Mouse (Mus musculus): Measurements from ENCODE around the gene Pak2. TPM values are rescaled to one million over a fixed set of nuclear protein-coding genes. Genes with fewer than 3 reads are reported as not detected.
A peak's percentile ranks its signal among the peaks of the same experiment; 100 is the strongest.
"Not testable (repeated sequence)": the region's sequence is repeated elsewhere in the genome, so short reads cannot be mapped to it uniquely, and the experiment has no call there.

Gene Pak2
- polyA plus RNA-seq, 1 experiment from 2014 or later = 73.3 TPM

GRCm38 (mm10) chr16:32108170-32108569 is 29.0 kb upstream of the Pak2 start:
- Histone ChIP-seq H3K79me2 (ENCODE audit: inconsistent target) (no peaks in the 10 kb centered on the region), H3K27ac (no peak overlapping the region), H3K4me3 (ENCODE audit: inconsistent target) (no peak overlapping the region), H3K36me3 (ENCODE audit: inconsistent target) (no peaks in the 10 kb centered on the region)
- 28% methylated on average over 7 of the region's 7 CpGs for WGBS (ENCODE audit: missing documents)

DNA sequence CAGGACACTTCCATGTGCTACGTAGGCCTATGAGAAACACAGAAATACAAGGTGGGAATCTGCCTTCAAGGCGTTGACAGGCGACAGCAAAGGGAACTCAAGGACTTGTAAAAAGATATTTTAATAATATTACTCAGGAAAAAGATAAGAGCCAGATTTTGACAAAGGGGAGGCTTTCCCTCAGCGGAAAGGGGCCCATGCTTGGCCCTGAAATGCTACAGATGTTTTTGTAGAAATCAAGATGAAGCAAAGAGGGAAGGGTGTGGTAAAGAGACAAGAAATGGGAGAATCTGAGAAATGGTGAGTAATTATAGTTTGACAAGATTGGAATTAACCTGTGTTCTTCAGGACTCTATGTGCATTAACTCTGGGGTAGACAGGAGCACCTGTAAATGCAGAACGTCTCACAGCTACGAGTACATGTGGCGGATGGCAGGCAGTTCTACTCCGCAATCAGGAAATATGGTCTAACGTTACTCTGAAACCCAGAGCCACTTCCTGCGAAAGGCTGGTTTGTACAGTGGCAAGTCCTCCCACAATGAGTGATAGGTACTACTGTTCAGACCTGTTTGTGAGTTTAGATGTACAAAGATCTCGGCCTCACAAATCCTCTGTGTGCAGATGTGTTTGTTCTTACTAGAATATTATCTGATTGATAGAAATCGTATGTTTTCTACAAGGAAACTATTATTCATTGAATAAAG is 28.4 kb upstream of the Pak2 start:
- H3K4me3 ChIP-seq (ENCODE audit: inconsistent target) = no peak overlapping the region
- H3K27ac ChIP-seq = no peak overlapping the region
- no peaks in the 10 kb centered on the region for H3K79me2 ChIP-seq (ENCODE audit: inconsistent target)
- WGBS (ENCODE audit: missing documents) = 44% methylated on average over 12 of the region's 12 CpGs
- H3K36me3 ChIP-seq (ENCODE audit: inconsistent target) = no peaks in the 10 kb centered on the region

GRCm38 (mm10) chr16:32105698-32106097 is 26.6 kb upstream of the Pak2 start:
- no peaks in the 10 kb centered on the region for H3K36me3 ChIP-seq (ENCODE audit: inconsistent target)
- no peak overlapping the region for H3K27ac ChIP-seq

GRCm38 (mm10) chr16:32102295-32102694 is 23.2 kb upstream of the Pak2 start:
- 78% methylated on average over 13 of the region's 13 CpGs for WGBS (ENCODE audit: missing documents)
- no peak overlapping the region for H3K27ac ChIP-seq
- H3K79me2 ChIP-seq (ENCODE audit: inconsistent target) = peaks cover 8% of the 10 kb centered on the region; the same call in 1 of the 2 replicates
- H3K4me3 ChIP-seq (ENCODE audit: inconsistent target) = no peak overlapping the region
- no peaks in the 10 kb centered on the region for H3K36me3 ChIP-seq (ENCODE audit: inconsistent target)

More at GRCm38 (mm10) chr16:32105698-32106097, 26.6 kb upstream of the Pak2 start:
- no peak overlapping the region for H3K4me3 ChIP-seq (ENCODE audit: inconsistent target)
- no peaks in the 10 kb centered on the region for H3K79me2 ChIP-seq (ENCODE audit: inconsistent target)
- WGBS (ENCODE audit: missing documents) = 80% methylated on average over 1 of the region's 1 CpGs

DNA sequence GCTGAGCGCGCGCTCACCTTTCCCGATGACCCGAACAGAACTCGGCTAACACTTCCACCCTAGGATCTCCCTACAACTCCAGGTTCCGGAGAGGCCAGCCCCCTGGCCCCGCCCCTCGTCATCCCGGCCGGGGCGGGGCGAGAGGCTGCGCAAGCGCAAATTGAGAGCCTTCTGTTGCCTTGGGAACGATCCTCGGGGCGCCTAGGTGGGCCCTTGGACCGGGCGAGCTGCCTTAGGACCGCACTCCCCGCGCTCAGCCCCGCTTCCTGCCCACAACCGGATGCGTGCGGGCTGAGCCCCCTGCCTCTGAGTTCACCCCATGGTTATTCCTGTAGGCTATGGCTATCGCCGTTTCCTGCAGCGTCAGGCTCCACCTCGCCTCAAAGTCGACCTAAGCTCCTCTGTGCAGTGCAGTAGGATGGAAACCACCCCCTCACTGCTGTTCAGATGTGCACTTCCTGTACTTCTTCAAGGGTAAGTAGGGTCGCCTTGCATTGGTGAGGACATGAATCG is 20.6 kb upstream of the Pak2 start, which contains the start of the genes Pigx and Cep19:
Gene Pigx, minus strand, starts transcription at position 103 of the 513 bp plus-strand sequence.
Gene Cep19, plus strand, starts transcription at position 163 of the 513 bp plus-strand sequence.
- Histone ChIP-seq H3K27ac (peak within 1 kb of the TSS; percentile 10; the same call in 1 of the 2 replicates), H3K79me2 (ENCODE audit: inconsistent target) (peaks cover 13% of the 10 kb centered on the region; the same call in 1 of the 2 replicates), H3K36me3 (ENCODE audit: inconsistent target) (0 out of 2 replicates have a peak, but pooled peaks cover 4% of the 10 kb centered on the region), H3K4me3 (ENCODE audit: inconsistent target) (peak within 1 kb of the TSS; percentile 60)
- under 1% methylated on average over 30 of the region's 34 CpGs for WGBS (ENCODE audit: missing documents)

GRCm38 (mm10) chr16:32098897-32099637 is 19.9 kb upstream of the Pak2 start:
- H3K27ac ChIP-seq = no peak overlapping the region
- under 1% methylated on average over 38 of the region's 39 CpGs for WGBS (ENCODE audit: missing documents)
- H3K79me2 ChIP-seq (ENCODE audit: inconsistent target) = peaks cover 13% of the 10 kb centered on the region; the same call in 1 of the 2 replicates
- 0 out of 2 replicates have a peak, but pooled peaks cover 4% of the 10 kb centered on the region for H3K36me3 ChIP-seq (ENCODE audit: inconsistent target)
- peak overlapping the region; percentile 60 for H3K4me3 ChIP-seq (ENCODE audit: inconsistent target)

DNA sequence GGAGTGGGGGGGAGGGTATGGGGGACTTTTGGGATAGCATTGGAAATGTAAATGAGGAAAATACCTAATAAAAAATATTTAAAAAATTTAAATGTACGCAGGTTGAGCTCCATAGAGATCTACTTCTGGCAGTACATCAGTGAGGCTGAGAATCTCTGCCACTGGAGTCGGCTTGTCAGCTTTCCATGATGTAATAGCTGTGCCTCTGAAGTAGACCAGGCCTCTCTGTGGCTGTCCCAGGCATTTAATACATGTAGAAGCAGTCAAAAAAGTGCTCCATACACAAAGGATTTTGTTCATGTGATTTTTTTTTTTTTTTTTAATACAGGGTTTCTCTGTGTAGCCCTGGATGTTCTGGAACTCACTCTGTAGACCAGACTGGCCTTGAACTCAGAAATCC is 18.6 kb upstream of the Pak2 start:
- WGBS (ENCODE audit: missing documents) = 89% methylated on average over 2 of the region's 2 CpGs
- H3K36me3 ChIP-seq (ENCODE audit: inconsistent target); H3K4me3 ChIP-seq (ENCODE audit: inconsistent target); H3K27ac ChIP-seq: not testable (repeated sequence)
- peaks cover 13% of the 10 kb centered on the region; the same call in 1 of the 2 replicates for H3K79me2 ChIP-seq (ENCODE audit: inconsistent target)

- peaks cover under 1% of the 10 kb centered on the region; the same call in 1 of the 2 replicates for H3K79me2 ChIP-seq (ENCODE audit: inconsistent target)
- WGBS (ENCODE audit: missing documents) = 98% methylated on average over 7 of the region's 7 CpGs
- no peak overlapping the region for H3K4me3 ChIP-seq (ENCODE audit: inconsistent target)
- no peak overlapping the region for H3K27ac ChIP-seq
- peaks cover 26% of the 10 kb centered on the region; the same call in 1 of the 2 replicates for H3K36me3 ChIP-seq (ENCODE audit: inconsistent target)
These were observed 12.3 kb upstream of the Pak2 start for GRCm38 (mm10) chr16:32091466-32091865.

DNA sequence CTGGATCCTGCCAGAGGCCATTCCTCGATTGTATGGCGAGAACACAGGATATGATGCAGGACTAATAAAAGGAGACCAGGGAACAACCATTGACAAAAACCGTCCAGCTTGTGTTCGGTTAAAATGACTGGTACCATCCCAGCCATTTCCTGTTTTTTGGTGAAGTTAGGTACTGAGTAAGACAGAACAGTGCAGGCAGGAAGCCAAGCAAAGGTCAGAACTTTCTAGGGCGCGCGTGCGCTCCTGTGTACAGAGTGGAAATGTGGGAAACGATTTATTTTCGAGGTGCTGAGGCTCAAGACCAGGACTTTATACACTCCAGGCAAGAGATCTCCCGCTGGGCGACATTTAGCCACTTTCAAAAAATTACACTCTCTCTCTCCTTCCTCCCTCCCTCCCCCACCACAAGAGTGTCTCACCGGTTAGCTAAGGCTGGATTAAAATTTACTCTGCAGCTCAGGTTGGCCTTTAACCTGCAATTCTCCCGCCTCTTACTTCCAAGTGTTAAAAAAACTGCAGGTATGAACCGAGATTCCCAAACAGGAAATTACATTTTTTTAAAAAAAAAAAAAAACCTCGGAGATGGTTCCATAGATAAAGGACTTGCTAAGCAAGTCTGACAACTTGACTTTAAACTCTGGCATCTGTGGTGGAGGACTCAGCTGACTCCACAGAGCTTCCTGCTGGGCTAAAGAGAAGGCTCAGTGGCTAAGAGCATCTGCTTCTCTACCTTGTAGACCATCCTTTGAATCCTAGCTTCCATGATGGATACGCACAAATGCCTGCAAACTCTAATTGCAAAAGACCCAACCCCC is 8.7 kb upstream of the Pak2 start:
- no peaks in the 10 kb centered on the region for H3K79me2 ChIP-seq (ENCODE audit: inconsistent target)
- peaks cover 33% of the 10 kb centered on the region; the same call in 1 of the 2 replicates for H3K36me3 ChIP-seq (ENCODE audit: inconsistent target)
- no peak overlapping the region for H3K4me3 ChIP-seq (ENCODE audit: inconsistent target)
- H3K27ac ChIP-seq = no peak overlapping the region
- 20% methylated on average over 17 of the region's 17 CpGs for WGBS (ENCODE audit: missing documents)

DNA sequence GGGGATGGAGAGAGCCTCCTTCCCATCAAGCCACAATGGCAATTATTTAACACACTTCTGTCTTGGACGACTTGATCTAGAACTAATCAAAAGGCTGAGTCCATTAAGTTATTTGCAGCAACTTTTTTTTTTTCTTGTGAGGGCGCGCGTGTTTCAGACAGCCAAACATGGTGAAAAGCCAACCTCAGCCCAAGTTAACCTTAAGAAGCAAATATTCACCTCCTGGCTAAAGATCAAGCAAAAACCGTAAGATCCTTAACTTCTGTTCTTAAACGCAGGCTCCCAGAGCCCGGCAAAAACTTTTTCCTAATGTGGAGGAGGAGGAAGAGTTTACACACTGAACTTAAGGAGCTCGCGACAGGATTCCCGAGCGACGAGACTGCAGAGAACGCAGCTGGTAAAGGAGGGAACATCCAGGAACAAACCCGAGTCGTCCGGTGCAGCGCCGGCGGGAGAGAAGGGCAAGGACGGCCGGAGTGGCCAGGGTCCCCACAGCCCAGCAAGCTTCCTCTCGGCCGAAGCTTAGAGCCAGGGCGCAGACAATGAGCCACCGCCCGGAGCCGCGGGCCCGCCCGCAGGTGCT is 643 bp downstream of the Pak2 start:
- WGBS (ENCODE audit: missing documents) = under 1% methylated on average over 30 of the region's 30 CpGs
- Histone ChIP-seq H3K4me3 (ENCODE audit: inconsistent target) (peak overlapping the region; percentile 90), H3K79me2 (ENCODE audit: inconsistent target) (peaks cover 52% of the 10 kb centered on the region), H3K27ac (peak overlapping the region; percentile 72), H3K36me3 (ENCODE audit: inconsistent target) (no peaks in the 10 kb centered on the region)

DNA sequence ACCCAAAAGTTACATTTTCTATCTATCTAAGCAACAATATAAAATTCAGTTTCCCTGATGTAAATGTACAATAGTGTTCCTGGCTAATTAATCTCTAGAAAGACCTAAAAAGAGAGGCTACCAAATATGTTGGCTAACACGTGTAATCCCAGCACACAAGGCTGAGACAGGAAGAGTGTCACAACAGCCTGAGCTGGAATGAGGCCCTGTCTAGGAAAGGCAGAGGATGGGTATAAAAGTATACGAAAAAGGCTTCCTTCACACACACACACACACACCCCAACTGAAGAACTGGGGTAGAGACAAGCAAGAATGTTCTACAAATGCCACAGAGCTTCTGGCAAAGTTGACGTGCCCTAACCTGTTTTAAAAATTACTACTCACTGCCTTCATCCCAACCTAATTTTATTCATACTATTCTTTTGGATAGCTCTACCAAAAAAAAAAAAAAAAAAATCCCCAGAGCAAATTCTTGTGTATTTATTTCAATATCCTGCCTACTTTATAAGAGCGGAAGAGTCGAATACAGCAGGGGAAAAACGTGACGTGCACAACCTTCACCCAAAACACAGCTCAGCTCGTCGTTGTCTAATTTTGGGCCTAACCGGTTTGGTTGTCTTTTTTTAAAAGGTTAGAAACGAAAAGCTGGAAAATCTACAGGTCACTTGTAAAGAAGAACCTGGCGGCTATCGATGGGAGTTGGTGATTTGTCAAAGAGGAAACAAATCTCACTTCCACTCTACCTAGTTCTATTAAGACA is 1.3 kb downstream of the Pak2 start:
- Histone ChIP-seq H3K4me3 (ENCODE audit: inconsistent target) (peak overlapping the region; percentile 90), H3K27ac (peak overlapping the region; percentile 72), H3K36me3 (ENCODE audit: inconsistent target) (no peaks in the 10 kb centered on the region), H3K79me2 (ENCODE audit: inconsistent target) (peaks cover 59% of the 10 kb centered on the region)
- 3% methylated on average over 13 of the region's 13 CpGs for WGBS (ENCODE audit: missing documents)

GRCm38 (mm10) chr16:32076406-32076805 is 2.7 kb downstream of the Pak2 start:
- Histone ChIP-seq H3K27ac (no peak overlapping the region), H3K36me3 (ENCODE audit: inconsistent target) (no peaks in the 10 kb centered on the region), H3K79me2 (ENCODE audit: inconsistent target) (peaks cover 73% of the 10 kb centered on the region), H3K4me3 (ENCODE audit: inconsistent target) (0 out of 2 replicates have a peak overlapping the region, but pooled peaks have one; percentile 1)
- 63% methylated on average over 3 of the region's 3 CpGs for WGBS (ENCODE audit: missing documents)

- H3K36me3 ChIP-seq (ENCODE audit: inconsistent target) = no peaks in the 10 kb centered on the region
- no peak overlapping the region for H3K27ac ChIP-seq
- peaks cover 80% of the 10 kb centered on the region for H3K79me2 ChIP-seq (ENCODE audit: inconsistent target)
- 0% methylated on average over 1 of the region's 1 CpGs for WGBS (ENCODE audit: missing documents)
- no peak overlapping the region for H3K4me3 ChIP-seq (ENCODE audit: inconsistent target)
These were observed 3.4 kb downstream of the Pak2 start for GRCm38 (mm10) chr16:32075762-32076161.
